Mouse (Mus musculus): ENCODE data around the gene Tmem44. TPM values are rescaled to one million over a fixed set of nuclear protein-coding genes. Genes with fewer than 3 reads are reported as not detected.

Tmem44 gene
- polyA plus RNA-seq, 1 experiment: 1.1 TPM

- peak overlapping the region; percentile 78 for H3K4me2 ChIP-seq (ENCODE audit: low read depth)
- no peaks in the 10 kb centered on the region for H3K79me2 ChIP-seq (ENCODE audit: control insufficient read depth, insufficient read depth)
- peak; percentile 57 for TF ChIP-seq TCF3 (IDR thresholded peaks at IDR 0.05; ENCODE audit: insufficient read length, low read depth)
- TF ChIP-seq CEBPB (IDR thresholded peaks at IDR 0.05; ENCODE audit: insufficient read depth, poor library complexity, severe bottlenecking): no peak
- no peak for TF ChIP-seq POLR2AphosphoS2 (IDR thresholded peaks at IDR 0.05; ENCODE audit: insufficient read length, low read depth)
- TF ChIP-seq MYOG (IDR thresholded peaks at IDR 0.05; ENCODE audit: control insufficient read depth in 1 of 3, insufficient read depth in 1 of 3, insufficient read length in 2 of 3, low read depth in 2 of 3): peak; percentile 40 to 90 (median 55)
- peak; percentile 65 for TF ChIP-seq TCF12 (IDR thresholded peaks at IDR 0.05; ENCODE audit: insufficient read depth, poor library complexity, severe bottlenecking)
- no peak for TF ChIP-seq REST (IDR thresholded peaks at IDR 0.05; ENCODE audit: insufficient read depth, insufficient read length)
- TF ChIP-seq SRF (IDR thresholded peaks at IDR 0.05; ENCODE audit: control insufficient read depth, insufficient read length, low read depth): no peak
- TF ChIP-seq POLR2A (IDR thresholded peaks at IDR 0.05; ENCODE audit: insufficient read length, low read depth): peak; percentile 46
- peak; percentile 59 to 81 (median 73) for TF ChIP-seq MYOD1 (IDR thresholded peaks at IDR 0.05; ENCODE audit: control insufficient read depth in 1 of 3, insufficient read length in 2 of 3, low read depth in 2 of 3)
- no peak overlapping the region for H3K4me3 ChIP-seq
- H3ac ChIP-seq (ENCODE audit: control insufficient read depth, insufficient read length): no peak overlapping the region
- H3K36me3 ChIP-seq (ENCODE audit: control insufficient read depth, insufficient read depth): no peaks in the 10 kb centered on the region
- H3K27me3 ChIP-seq (ENCODE audit: control insufficient read depth, insufficient read depth, insufficient read length): no peaks in the 10 kb centered on the region
Measured at GRCm38 (mm10) chr16:30499126-30499857, 51.4 kb downstream of the Tmem44 start.

- Histone ChIP-seq H3K79me2 (ENCODE audit: control insufficient read depth, insufficient read depth) (no peaks in the 10 kb centered on the region), H3K4me3 (no peak overlapping the region), H3ac (ENCODE audit: control insufficient read depth, insufficient read length) (no peak overlapping the region), H3K4me2 (ENCODE audit: low read depth) (no peak overlapping the region), H3K27me3 (ENCODE audit: control insufficient read depth, insufficient read depth, insufficient read length) (no peaks in the 10 kb centered on the region), H3K36me3 (ENCODE audit: control insufficient read depth, insufficient read depth) (no peaks in the 10 kb centered on the region)
- TF ChIP-seq REST (IDR thresholded peaks at IDR 0.05; ENCODE audit: insufficient read depth, insufficient read length) (no peak), POLR2AphosphoS2 (IDR thresholded peaks at IDR 0.05; ENCODE audit: insufficient read length, low read depth) (no peak), USF1 (IDR thresholded peaks at IDR 0.05; ENCODE audit: low read depth) (no peak), CEBPB (IDR thresholded peaks at IDR 0.05; ENCODE audit: insufficient read depth, poor library complexity, severe bottlenecking) (no peak), TCF3 (IDR thresholded peaks at IDR 0.05; ENCODE audit: insufficient read length, low read depth) (no peak), E2F4 (IDR thresholded peaks at IDR 0.05; ENCODE audit: insufficient read depth) (no peak)
Measured at GRCm38 (mm10) chr16:30497307-30497706, 53.3 kb downstream of the Tmem44 start.

GRCm38 (mm10) chr16:30494883-30495282 lies 55.8 kb downstream of the Tmem44 start:
- TF ChIP-seq SRF (IDR thresholded peaks at IDR 0.05; ENCODE audit: control insufficient read depth, insufficient read length, low read depth) (no peak), TCF3 (IDR thresholded peaks at IDR 0.05; ENCODE audit: insufficient read length, low read depth) (no peak), TCF12 (IDR thresholded peaks at IDR 0.05; ENCODE audit: insufficient read depth, poor library complexity, severe bottlenecking) (no peak), MYOG (IDR thresholded peaks at IDR 0.05; ENCODE audit: control insufficient read depth in 1 of 3, insufficient read depth in 1 of 3, insufficient read length in 2 of 3, low read depth in 2 of 3) (no peak), MYOD1 (IDR thresholded peaks at IDR 0.05; ENCODE audit: control insufficient read depth in 1 of 3, insufficient read length in 2 of 3, low read depth in 2 of 3) (no peak), E2F4 (IDR thresholded peaks at IDR 0.05; ENCODE audit: insufficient read depth) (no peak), USF1 (IDR thresholded peaks at IDR 0.05; ENCODE audit: low read depth) (no peak), CEBPB (IDR thresholded peaks at IDR 0.05; ENCODE audit: insufficient read depth, poor library complexity, severe bottlenecking) (no peak), POLR2A (IDR thresholded peaks at IDR 0.05; ENCODE audit: insufficient read length, low read depth) (no peak), REST (IDR thresholded peaks at IDR 0.05; ENCODE audit: insufficient read depth, insufficient read length) (no peak), MAX (IDR thresholded peaks at IDR 0.05; ENCODE audit: low read depth) (no peak)
- H3K27me3 ChIP-seq (ENCODE audit: control insufficient read depth, insufficient read depth, insufficient read length): no peaks in the 10 kb centered on the region
- no peak overlapping the region for H3ac ChIP-seq (ENCODE audit: control insufficient read depth, insufficient read length)
- no peak overlapping the region for H3K4me3 ChIP-seq
- H3K4me2 ChIP-seq (ENCODE audit: low read depth): no peak overlapping the region
- H3K79me2 ChIP-seq (ENCODE audit: control insufficient read depth, insufficient read depth): no peaks in the 10 kb centered on the region
- no peaks in the 10 kb centered on the region for H3K36me3 ChIP-seq (ENCODE audit: control insufficient read depth, insufficient read depth)

- TF ChIP-seq POLR2A (IDR thresholded peaks at IDR 0.05; ENCODE audit: insufficient read length, low read depth) (no peak), MYOG (IDR thresholded peaks at IDR 0.05; ENCODE audit: control insufficient read depth in 1 of 3, insufficient read depth in 1 of 3, insufficient read length in 2 of 3, low read depth in 2 of 3) (no peak), CEBPB (IDR thresholded peaks at IDR 0.05; ENCODE audit: insufficient read depth, poor library complexity, severe bottlenecking) (no peak), SRF (IDR thresholded peaks at IDR 0.05; ENCODE audit: control insufficient read depth, insufficient read length, low read depth) (no peak), MAX (IDR thresholded peaks at IDR 0.05; ENCODE audit: low read depth) (no peak), E2F4 (IDR thresholded peaks at IDR 0.05; ENCODE audit: insufficient read depth) (no peak), USF1 (IDR thresholded peaks at IDR 0.05; ENCODE audit: low read depth) (no peak)
- H3K4me3 ChIP-seq: no peak overlapping the region
Measured at GRCm38 (mm10) chr16:30491742-30492141, 58.9 kb downstream of the Tmem44 start.

GRCm38 (mm10) chr16:30490791-30491190 lies 59.9 kb downstream of the Tmem44 start:
- Histone ChIP-seq H3K36me3 (ENCODE audit: control insufficient read depth, insufficient read depth) (no peaks in the 10 kb centered on the region), H3K27me3 (ENCODE audit: control insufficient read depth, insufficient read depth, insufficient read length) (no peaks in the 10 kb centered on the region), H3K4me3 (no peak overlapping the region), H3ac (ENCODE audit: control insufficient read depth, insufficient read length) (no peak overlapping the region), H3K4me2 (ENCODE audit: low read depth) (no peak overlapping the region), H3K79me2 (ENCODE audit: control insufficient read depth, insufficient read depth) (no peaks in the 10 kb centered on the region)
- TF ChIP-seq MYOD1 (IDR thresholded peaks at IDR 0.05; ENCODE audit: control insufficient read depth in 1 of 3, insufficient read length in 2 of 3, low read depth in 2 of 3) (peak in 2 of 3 experiments; percentile 11 to 42), MYOG (IDR thresholded peaks at IDR 0.05; ENCODE audit: control insufficient read depth in 1 of 3, insufficient read depth in 1 of 3, insufficient read length in 2 of 3, low read depth in 2 of 3) (peak in 1 of 3 experiments; percentile 7), POLR2A (IDR thresholded peaks at IDR 0.05; ENCODE audit: insufficient read length, low read depth) (no peak)

More at GRCm38 (mm10) chr16:30491742-30492141, 58.9 kb downstream of the Tmem44 start:
- no peaks in the 10 kb centered on the region for H3K79me2 ChIP-seq (ENCODE audit: control insufficient read depth, insufficient read depth)
- no peaks in the 10 kb centered on the region for H3K27me3 ChIP-seq (ENCODE audit: control insufficient read depth, insufficient read depth, insufficient read length)
- no peaks in the 10 kb centered on the region for H3K36me3 ChIP-seq (ENCODE audit: control insufficient read depth, insufficient read depth)
- no peak overlapping the region for H3K4me2 ChIP-seq (ENCODE audit: low read depth)
- H3ac ChIP-seq (ENCODE audit: control insufficient read depth, insufficient read length): no peak overlapping the region
